Mouse (Mus musculus): ENCODE measurements around the gene Camkmt. TPM values are rescaled to one million over a fixed set of nuclear protein-coding genes. Genes with fewer than 3 reads are reported as not detected.
A peak's percentile ranks its signal among the peaks of the same experiment; 100 is the strongest.

Camkmt gene
- total RNA-seq, 2 experiments from 2014 or later, result 11.5 to 14.7 TPM

GRCm38 (mm10) chr17:85089011-85089410 lies 1.3 kb upstream of the Camkmt start:
- no peak for DNase-seq (ENCODE audit: low spot score in 2 of 2)

- no peak for DNase-seq (ENCODE audit: low spot score in 2 of 2)
Observed at GRCm38 (mm10) chr17:85089621-85090020, 731 bp upstream of the Camkmt start.

- DNase-seq (ENCODE audit: low spot score in 2 of 2), result no peak
Observed at GRCm38 (mm10) chr17:85091762-85092161, 1.4 kb downstream of the Camkmt start.

- no peak for DNase-seq (ENCODE audit: low spot score in 2 of 2)
Observed at GRCm38 (mm10) chr17:85096396-85096795, 6.0 kb downstream of the Camkmt start.

GRCm38 (mm10) chr17:85098677-85099323 lies 8.4 kb downstream of the Camkmt start:
- DNase-seq (ENCODE audit: low spot score in 2 of 2), result no peak

GRCm38 (mm10) chr17:85100232-85100631 lies 9.9 kb downstream of the Camkmt start:
- DNase-seq (ENCODE audit: low spot score in 2 of 2), result no peak

- no peak for DNase-seq (ENCODE audit: low spot score in 2 of 2)
Observed at GRCm38 (mm10) chr17:85101751-85102150, 11.4 kb downstream of the Camkmt start.

GRCm38 (mm10) chr17:85103310-85103709 lies 13.0 kb downstream of the Camkmt start:
- no peak for DNase-seq (ENCODE audit: low spot score in 2 of 2)

GRCm38 (mm10) chr17:85110640-85111039 lies 20.3 kb downstream of the Camkmt start:
- no peak for DNase-seq (ENCODE audit: low spot score in 2 of 2)

- no peak for DNase-seq (ENCODE audit: low spot score in 2 of 2)
Observed at GRCm38 (mm10) chr17:85113441-85113840, 23.1 kb downstream of the Camkmt start.

- DNase-seq (ENCODE audit: low spot score in 2 of 2), result peak; percentile 39 to 73
Observed at GRCm38 (mm10) chr17:85116643-85117042, 26.3 kb downstream of the Camkmt start.

- DNase-seq (ENCODE audit: low spot score in 2 of 2), result no peak
Observed at GRCm38 (mm10) chr17:85138393-85138792, 48.0 kb downstream of the Camkmt start.

GRCm38 (mm10) chr17:85141621-85142020 lies 51.3 kb downstream of the Camkmt start:
- no peak for DNase-seq (ENCODE audit: low spot score in 2 of 2)

GRCm38 (mm10) chr17:85142495-85143111 lies 52.3 kb downstream of the Camkmt start:
- DNase-seq (ENCODE audit: low spot score in 2 of 2), result no peak

- DNase-seq (ENCODE audit: low spot score in 2 of 2), result no peak
Observed at GRCm38 (mm10) chr17:85144141-85144540, 53.8 kb downstream of the Camkmt start.

- DNase-seq (ENCODE audit: low spot score in 2 of 2), result no peak
Observed at GRCm38 (mm10) chr17:85148348-85148747, 58.0 kb downstream of the Camkmt start.

GRCm38 (mm10) chr17:85149211-85149738 lies 58.9 kb downstream of the Camkmt start:
- DNase-seq (ENCODE audit: low spot score in 2 of 2), result no peak

GRCm38 (mm10) chr17:85151264-85151663 lies 60.9 kb downstream of the Camkmt start:
- DNase-seq (ENCODE audit: low spot score in 2 of 2), result no peak

- no peak for DNase-seq (ENCODE audit: low spot score in 2 of 2)
Observed at GRCm38 (mm10) chr17:85158202-85158601, 67.8 kb downstream of the Camkmt start.

- peak; percentile 48 to 72 for DNase-seq (ENCODE audit: low spot score in 2 of 2)
Observed at GRCm38 (mm10) chr17:85159526-85159925, 69.2 kb downstream of the Camkmt start.

- DNase-seq (ENCODE audit: low spot score in 2 of 2), result no peak
Observed at GRCm38 (mm10) chr17:85160786-85161185, 70.4 kb downstream of the Camkmt start.

- no peak for DNase-seq (ENCODE audit: low spot score in 2 of 2)
Observed at GRCm38 (mm10) chr17:85162569-85163271, 72.4 kb downstream of the Camkmt start.

Data from layer of hippocampus, adult 18-20 months (tissue).